Mouse (Mus musculus) hindbrain, embryonic 12.5 days (tissue): ENCODE measurements around the gene Rilpl1. TPM values are rescaled to one million over a fixed set of nuclear protein-coding genes. Genes with fewer than 3 reads are reported as not detected.
"Not testable (repeated sequence)": the region's sequence is repeated elsewhere in the genome, so short reads cannot be mapped to it uniquely, and the experiment has no call there.

ENCODE experiments used
- ATAC-seq: fragments of 200-750 bp; cut with Nextera tagmentation; 2 replicates; pipeline ENCODE4 v1.8.0; 2017; ENCODE audit warnings: moderate TSS enrichment; ENCODE audit not compliant: low FRiP score
- H3K27ac ChIP-seq: fragments of 300-500 bp; sonication (generic); 2 replicates; pipeline ENCODE4 v1.5.1; 2016; ENCODE audit warnings: mild to moderate bottlenecking
- H3K27me3 ChIP-seq: fragments of 300-500 bp; sonication (generic); 2 replicates; pipeline ENCODE4 v1.6.1; 2016; ENCODE audit warnings: mild to moderate bottlenecking
- H3K36me3 ChIP-seq: fragments of 300-500 bp; sonication (generic); 2 replicates; pipeline ENCODE4 v1.6.1; 2016; ENCODE audit warnings: mild to moderate bottlenecking
- H3K4me1 ChIP-seq: fragments of 300-500 bp; sonication (generic); 2 replicates; pipeline ENCODE4 v1.6.1; 2016
- H3K4me2 ChIP-seq: fragments of 300-500 bp; sonication (generic); replicated peaks from 2 replicates; pipeline ENCODE4 v1.6.1; 2016; ENCODE audit warnings: mild to moderate bottlenecking
- H3K4me3 ChIP-seq: fragments of 300-500 bp; sonication (generic); 2 replicates; pipeline ENCODE4 v1.5.1; 2016; ENCODE audit warnings: mild to moderate bottlenecking
- H3K9ac ChIP-seq: fragments of 300-500 bp; sonication (generic); 2 replicates; pipeline ENCODE4 v1.6.1; 2016; ENCODE audit warnings: mild to moderate bottlenecking, moderate library complexity
- H3K9me3 ChIP-seq: fragments of 300-500 bp; sonication (generic); replicated peaks from 2 replicates; pipeline ENCODE4 v1.6.1; 2016; ENCODE audit warnings: mild to moderate bottlenecking
- WGBS: fragments of 180-500 bp; shearing (Covaris S2); methylation state at CpG from one replicate; pipeline ENCODE4 v1.1.7; 2016; 5-methylcytosine and 5-hydroxymethylcytosine counted together
- polyA plus RNA-seq: library from polyadenylated mRNA; unstranded; fragments of >200 nt; fragmentation: Nextera tagmentation; extraction: Ambion mirVana; gene quantifications from 2 replicates; pipeline ENCODE4 v1.2.1, GENCODE M21; 2016

Rilpl1 gene
- polyA plus RNA-seq, 1 experiment from 2014 or later = 20.9 TPM

DNA sequence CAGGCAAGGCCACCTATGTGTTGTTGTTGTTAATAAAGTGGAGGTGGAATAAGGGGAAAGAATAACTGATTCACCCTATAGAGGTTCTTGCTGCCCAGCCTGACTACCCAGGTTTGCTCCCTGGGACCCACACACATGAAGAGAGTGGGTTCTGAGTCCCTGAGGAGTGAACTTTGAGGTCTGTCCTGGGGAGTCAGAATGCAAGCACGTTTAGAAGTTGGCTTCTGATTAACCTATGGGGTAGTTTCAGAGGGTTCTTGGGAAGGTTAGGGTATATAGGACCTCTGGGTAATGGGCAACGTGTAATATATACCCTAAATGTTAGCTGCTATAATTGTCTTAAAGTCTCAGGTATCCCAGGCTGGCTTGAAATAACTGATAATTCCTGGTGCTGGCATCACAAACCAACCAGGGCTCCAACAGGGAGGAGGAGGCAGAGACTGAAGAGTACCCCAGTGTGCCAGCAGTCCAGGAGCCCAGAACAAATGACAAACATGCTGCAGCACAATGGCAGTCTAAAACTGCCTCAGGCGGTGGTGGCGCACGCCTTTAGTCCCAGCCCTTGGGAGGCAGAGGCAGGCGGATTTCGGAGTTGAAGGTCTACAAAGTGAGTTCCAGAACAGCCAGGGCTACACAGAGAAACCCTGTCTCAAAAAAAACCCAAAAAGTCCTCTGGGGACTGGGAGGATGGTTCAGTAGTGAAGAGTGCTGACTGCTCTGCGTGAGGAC lies 68.7 kb downstream of the Rilpl1 start:
- Histone ChIP-seq H3K27ac (no peak overlapping the region), H3K27me3 (no peaks in the 10 kb centered on the region), H3K4me2 (no peak overlapping the region), H3K9me3 (no peaks in the 10 kb centered on the region), H3K4me1 (no peaks in the 10 kb centered on the region), H3K9ac (no peak overlapping the region), H3K4me3 (no peak overlapping the region), H3K36me3 (peaks cover 69% of the 10 kb centered on the region)
- 89% methylated on average over 8 of the region's 8 CpGs for WGBS
- ATAC-seq = no peak

DNA sequence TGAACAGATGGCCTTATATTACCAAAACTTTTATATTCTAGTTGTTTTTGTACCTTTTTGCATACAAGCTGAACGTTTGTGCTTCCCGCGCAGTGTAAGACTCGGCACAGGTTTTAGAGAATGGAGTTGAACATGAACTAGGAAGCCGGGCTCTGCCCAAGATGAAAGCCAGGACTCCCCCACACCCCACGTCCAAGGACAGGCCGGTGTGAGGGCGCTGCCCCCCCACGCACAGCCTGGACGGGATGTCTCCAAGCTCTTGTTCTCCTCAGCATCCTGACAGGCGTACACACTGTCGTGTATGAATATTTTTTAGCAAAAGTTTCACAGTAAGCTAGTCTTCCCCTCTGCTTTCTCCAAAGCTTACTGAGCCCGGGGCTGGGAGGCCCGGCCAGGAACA lies 70.3 kb downstream of the Rilpl1 start:
- ATAC-seq, H3K9me3 ChIP-seq, H3K27me3 ChIP-seq, H3K9ac ChIP-seq, H3K4me3 ChIP-seq, H3K27ac ChIP-seq, H3K4me1 ChIP-seq, H3K4me2 ChIP-seq: not testable (repeated sequence)
- WGBS = 93% methylated on average over 14 of the region's 14 CpGs
- peaks cover 79% of the 10 kb centered on the region for H3K36me3 ChIP-seq

DNA sequence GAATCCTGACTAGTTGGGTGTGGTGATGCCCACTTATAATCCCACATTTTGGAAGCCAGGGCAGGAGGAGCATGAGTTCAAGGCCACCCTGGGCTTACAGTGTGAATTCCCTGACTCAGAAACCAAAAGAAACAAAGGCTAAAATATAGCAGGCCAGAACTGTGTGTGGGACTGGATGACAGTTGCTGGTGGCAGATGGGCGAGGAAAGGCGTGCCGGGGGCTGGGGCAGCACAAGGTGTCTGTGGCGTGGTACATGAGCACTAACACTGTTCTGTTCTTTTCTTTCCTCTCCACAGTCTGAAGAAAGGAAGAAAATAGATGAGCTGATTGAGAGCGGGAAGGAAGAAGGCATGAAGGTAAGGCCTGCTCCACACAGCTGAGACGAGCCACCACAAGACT lies 74.4 kb downstream of the Rilpl1 start:
- Histone ChIP-seq H3K9me3 (no peaks in the 10 kb centered on the region), H3K4me2 (no peak overlapping the region), H3K27ac (no peak overlapping the region), H3K4me3 (no peak overlapping the region), H3K4me1 (no peaks in the 10 kb centered on the region), H3K27me3 (no peaks in the 10 kb centered on the region), H3K9ac (no peak overlapping the region), H3K36me3 (peaks cover 92% of the 10 kb centered on the region)
- 97% methylated on average over 6 of the region's 6 CpGs for WGBS
- no peak for ATAC-seq

DNA sequence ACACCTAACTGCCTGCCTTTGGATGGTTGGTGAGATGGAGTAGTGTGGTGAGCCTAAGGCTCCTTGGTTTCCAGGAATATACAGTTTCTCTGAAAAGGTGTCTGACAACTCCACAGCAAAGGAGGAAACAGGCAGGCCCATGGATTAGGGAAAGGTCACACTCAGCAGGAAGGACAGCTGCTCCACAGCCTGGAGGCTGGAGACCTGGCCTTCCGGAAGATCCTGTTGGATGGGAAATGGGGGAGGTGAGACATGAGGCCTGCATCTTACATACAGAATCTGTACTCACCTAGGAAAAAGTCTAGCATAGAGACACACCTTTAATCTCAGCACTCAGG lies 77.1 kb downstream of the Rilpl1 start:
- Histone ChIP-seq H3K9ac (no peak overlapping the region), H3K9me3 (no peaks in the 10 kb centered on the region), H3K27ac (0 out of 2 replicates have a peak overlapping the region, but pooled peaks have one; percentile 35), H3K4me3 (no peak overlapping the region), H3K4me2 (no peak overlapping the region), H3K4me1 (0 out of 2 replicates have a peak, but pooled peaks cover under 1% of the 10 kb centered on the region), H3K36me3 (peaks cover 92% of the 10 kb centered on the region), H3K27me3 (no peaks in the 10 kb centered on the region)
- 75% methylated on average over 1 of the region's 1 CpGs for WGBS
- no peak for ATAC-seq

DNA sequence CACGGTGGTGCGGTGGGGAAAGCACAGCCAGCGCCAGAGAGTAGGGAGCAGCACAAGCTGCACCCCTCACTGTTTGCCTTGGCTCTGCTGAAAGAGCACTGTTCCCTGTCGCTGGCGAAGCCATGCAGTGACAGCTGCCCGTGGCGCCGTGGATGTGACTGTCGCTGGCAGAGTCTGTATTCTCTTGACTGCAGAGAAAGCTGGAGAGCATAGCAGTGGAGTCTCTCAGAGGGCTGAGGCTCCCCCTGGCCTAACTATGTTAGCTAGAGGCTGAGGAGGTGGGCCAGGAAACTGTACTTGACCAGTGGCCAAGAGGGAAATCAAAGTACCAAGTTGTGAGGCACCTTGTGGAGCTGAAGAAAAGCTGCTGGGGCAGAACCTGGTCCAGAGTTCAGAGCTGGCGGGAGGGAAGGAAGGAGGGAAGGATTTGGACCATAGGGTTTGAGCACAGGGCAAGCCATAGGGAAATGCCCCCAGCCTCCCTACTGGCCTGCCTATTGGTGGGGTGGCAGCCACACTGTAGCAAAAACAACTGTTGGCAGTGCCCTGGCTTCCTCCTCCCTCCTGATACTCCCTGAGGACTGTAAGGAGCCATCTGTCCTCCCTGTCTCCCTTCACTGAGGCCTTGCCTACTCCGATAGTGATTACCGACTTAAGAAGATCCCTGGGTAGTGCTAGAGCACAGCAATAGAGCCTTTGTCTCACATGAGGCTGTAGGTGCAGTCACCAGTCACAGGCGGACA lies 77.7 kb downstream of the Rilpl1 start:
- H3K36me3 ChIP-seq = peaks cover 92% of the 10 kb centered on the region
- H3K9ac ChIP-seq = no peak overlapping the region
- peaks cover 4% of the 10 kb centered on the region; the same call in 1 of the 2 replicates for H3K4me1 ChIP-seq
- H3K4me3 ChIP-seq = no peak overlapping the region
- 88% methylated on average over 13 of the region's 13 CpGs for WGBS
- ATAC-seq = no peak
- no peaks in the 10 kb centered on the region for H3K27me3 ChIP-seq
- peak overlapping the region; percentile 35; the same call in 1 of the 2 replicates for H3K27ac ChIP-seq
- no peaks in the 10 kb centered on the region for H3K9me3 ChIP-seq
- H3K4me2 ChIP-seq = no peak overlapping the region

DNA sequence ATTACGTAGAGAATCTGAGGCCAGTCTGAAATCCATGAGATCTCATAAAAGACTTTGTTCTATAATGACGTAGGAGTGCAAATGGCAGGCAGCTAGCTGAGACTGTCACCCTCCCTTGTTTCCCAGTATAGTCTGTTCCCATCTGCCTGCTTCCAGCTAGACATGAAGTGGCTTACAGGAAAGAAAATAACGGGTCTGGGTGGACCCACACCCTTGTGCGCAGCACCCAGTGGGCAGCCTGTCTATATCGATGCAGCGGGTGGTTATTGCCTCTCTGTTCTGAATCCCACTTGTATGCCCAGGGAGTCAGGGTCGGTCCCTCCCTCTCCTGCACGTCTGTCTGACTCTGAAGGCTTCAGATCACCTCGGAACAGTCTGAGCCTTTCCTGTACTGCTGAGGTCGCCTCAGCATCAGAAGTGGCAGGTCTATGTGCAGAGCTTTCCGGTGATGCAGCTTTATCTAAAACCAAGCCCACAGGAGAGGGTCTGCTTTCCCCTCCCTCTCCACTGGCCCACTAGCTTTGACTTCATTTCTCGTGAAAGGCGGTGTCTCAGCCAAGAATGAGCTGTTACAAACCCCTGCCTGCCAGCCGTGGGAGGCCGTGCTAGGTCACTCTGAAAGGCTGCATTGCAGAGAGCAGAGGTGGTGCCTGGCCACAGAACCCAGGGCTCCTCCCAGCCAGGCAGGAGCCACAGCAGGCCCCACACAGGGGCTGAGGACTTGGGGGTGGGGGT lies 78.5 kb downstream of the Rilpl1 start:
- Histone ChIP-seq H3K36me3 (peaks cover 90% of the 10 kb centered on the region), H3K27me3 (no peaks in the 10 kb centered on the region), H3K27ac (no peak overlapping the region), H3K4me2 (no peak overlapping the region), H3K4me3 (no peak overlapping the region), H3K4me1 (peaks cover 4% of the 10 kb centered on the region), H3K9me3 (no peaks in the 10 kb centered on the region), H3K9ac (no peak overlapping the region)
- WGBS = 83% methylated on average over 15 of the region's 15 CpGs
- ATAC-seq = no peak

DNA sequence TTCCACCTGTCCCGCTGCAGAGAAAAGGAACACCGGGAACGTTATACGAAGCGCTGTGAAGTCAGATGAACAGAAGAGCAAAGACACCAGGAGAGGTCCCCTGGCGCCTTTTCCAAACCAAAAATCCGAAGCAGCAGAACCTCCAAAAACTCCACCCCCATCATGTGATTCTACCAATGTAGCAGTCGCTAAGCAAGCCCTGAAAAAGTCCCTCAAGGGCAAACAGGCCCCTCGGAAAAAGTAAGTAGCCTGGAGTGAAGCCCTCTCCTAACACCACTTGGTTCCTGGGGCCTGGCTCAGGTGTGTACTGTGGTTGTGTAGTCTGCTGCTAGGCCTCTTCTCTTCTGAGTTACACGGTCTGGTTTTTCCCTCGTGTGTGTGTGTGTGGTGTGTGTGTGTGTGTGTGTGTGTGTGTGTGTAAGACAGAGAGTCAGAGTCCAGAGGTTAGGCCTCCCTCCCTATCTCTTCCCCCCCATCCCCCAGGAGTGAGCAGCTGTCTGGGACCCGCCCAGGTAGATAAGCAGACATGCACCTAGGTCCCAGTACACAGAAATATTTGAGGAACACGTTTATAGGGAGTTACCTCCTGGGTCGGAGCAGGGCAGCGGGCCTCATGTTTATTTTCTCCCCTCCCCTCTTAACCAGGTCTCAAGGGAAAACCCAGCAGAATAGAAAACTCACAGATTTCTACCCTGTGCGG lies 80.4 kb downstream of the Rilpl1 start:
- Histone ChIP-seq H3K9me3 (no peaks in the 10 kb centered on the region), H3K27ac (no peak overlapping the region), H3K36me3 (peaks cover 77% of the 10 kb centered on the region), H3K4me1 (peaks cover 19% of the 10 kb centered on the region), H3K4me3 (no peak overlapping the region), H3K9ac (no peak overlapping the region), H3K27me3 (no peaks in the 10 kb centered on the region), H3K4me2 (no peak overlapping the region)
- no peak for ATAC-seq
- 90% methylated on average over 15 of the region's 16 CpGs for WGBS

DNA sequence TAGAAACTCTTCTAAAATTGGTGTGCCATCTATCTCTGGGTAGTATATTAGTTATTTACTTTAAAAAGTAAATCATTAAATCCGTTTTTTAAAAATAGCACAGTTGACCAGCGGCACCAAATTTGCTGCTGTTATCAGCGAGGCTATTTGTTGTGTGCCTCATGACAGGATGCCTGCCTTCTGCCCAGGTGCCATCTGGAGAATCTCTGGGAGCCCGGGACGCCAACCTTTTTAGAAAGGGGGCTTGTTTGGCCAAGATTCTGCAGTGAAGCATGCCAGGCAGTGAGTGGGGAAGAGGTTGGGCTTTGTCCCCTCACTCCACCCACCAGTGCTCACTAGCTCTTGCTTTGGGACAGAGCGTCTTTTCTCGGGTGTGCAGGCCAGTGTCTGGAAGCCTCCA lies 81.1 kb downstream of the Rilpl1 start:
- WGBS = 90% methylated on average over 7 of the region's 7 CpGs
- Histone ChIP-seq H3K9me3 (no peaks in the 10 kb centered on the region), H3K4me3 (no peak overlapping the region), H3K27ac (no peak overlapping the region), H3K4me1 (peaks cover 19% of the 10 kb centered on the region), H3K36me3 (peaks cover 71% of the 10 kb centered on the region), H3K4me2 (no peak overlapping the region), H3K27me3 (no peaks in the 10 kb centered on the region), H3K9ac (no peak overlapping the region)
- ATAC-seq = no peak

DNA sequence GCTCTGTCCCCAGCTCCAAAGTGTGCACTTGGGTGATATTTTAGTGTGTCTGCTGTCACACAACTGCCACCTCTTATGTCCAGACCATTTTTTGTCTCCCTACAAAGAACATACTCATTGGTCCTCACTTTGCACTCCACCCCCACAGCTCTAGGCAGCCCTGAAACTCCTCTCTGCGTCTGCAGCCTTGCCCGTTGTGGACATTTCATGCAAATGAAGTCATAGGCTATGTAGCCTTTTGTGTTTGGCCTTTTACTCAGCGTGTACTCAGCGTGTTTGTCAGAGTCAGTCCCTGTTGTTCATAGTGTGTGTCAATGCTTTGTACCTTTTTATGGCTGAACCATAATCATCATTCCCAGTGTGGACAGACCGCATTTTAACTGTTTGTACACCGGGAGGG lies 81.7 kb downstream of the Rilpl1 start:
- no peak overlapping the region for H3K4me3 ChIP-seq
- H3K36me3 ChIP-seq = peaks cover 67% of the 10 kb centered on the region
- no peak overlapping the region for H3K9ac ChIP-seq
- no peak for ATAC-seq
- peaks cover 25% of the 10 kb centered on the region for H3K4me1 ChIP-seq
- no peak overlapping the region for H3K27ac ChIP-seq
- WGBS = 76% methylated on average over 6 of the region's 6 CpGs
- no peaks in the 10 kb centered on the region for H3K9me3 ChIP-seq
- H3K4me2 ChIP-seq = no peak overlapping the region
- no peaks in the 10 kb centered on the region for H3K27me3 ChIP-seq

DNA sequence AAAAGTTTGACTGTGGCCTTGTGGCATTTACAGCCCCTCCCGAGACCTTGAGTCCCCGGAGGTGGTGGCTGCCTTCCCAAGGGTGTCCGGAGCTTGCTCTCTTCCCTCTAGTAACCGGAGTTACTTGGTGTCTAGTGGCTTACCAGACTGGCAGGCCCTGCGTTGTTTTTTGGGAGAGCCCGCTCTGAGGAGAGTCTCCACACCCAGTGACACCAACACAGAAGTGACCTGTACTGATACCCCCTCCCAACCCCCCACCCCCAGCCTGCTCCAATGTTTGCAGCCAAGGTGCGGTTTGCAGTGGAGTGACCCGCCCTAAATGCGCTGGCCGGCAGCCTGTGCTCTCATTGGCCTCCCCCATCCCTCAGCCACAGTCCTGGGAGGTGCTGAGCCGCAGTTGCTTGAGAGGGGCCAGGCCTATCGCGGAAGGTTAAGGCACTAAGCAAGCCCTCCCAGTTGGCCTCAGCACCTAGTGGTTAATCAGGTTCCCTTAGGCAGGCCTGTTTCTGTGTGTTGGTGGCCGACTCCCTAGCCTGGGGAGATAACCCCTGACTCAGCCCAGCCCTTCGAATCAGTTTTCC lies 84.8 kb downstream of the Rilpl1 start:
- Histone ChIP-seq H3K4me1 (peaks cover 26% of the 10 kb centered on the region), H3K4me3 (peak overlapping the region; percentile 97), H3K9me3 (no peaks in the 10 kb centered on the region), H3K4me2 (peak overlapping the region; percentile 91), H3K27ac (no peak overlapping the region), H3K27me3 (no peaks in the 10 kb centered on the region), H3K36me3 (peaks cover 39% of the 10 kb centered on the region), H3K9ac (peak overlapping the region; percentile 98)
- 3% methylated on average over 15 of the region's 15 CpGs for WGBS
- 0 out of 2 replicates have a peak, but pooled peaks have one; percentile 5 for ATAC-seq

DNA sequence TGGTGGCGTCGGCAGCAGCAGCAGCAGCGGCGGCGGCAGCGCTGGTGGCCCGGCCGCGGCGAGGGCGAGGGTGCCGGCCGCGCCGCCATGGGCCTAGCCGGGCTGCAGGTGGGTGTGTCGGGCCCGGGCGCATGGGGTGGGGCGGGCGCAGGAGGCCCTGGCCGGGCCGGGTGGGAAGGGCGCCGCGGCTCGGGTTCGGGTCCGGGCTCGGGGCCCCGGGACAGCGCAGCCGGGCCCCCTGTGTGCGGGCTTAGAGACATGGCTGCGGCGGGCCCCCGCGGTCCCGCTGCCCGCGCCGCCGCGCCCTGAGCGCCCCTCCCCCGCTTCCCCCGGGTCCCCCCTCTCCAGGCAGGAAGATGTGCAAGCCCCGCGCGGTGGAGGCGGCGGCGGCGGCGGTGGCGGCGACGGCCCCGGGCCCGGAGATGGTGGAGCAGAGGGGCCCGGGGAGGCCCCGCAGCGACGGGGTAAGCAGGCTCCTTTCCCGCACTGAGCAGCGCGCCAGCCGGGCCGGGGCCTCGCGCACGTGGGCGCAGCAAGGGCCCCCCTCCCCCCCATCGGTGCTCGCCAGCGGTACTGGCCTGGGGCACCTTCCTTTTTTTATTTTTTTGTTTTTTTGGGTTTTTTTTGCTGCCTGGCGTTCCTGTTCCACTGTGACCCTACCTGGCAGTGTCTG lies 85.4 kb downstream of the Rilpl1 start:
- peak; percentile 62 for ATAC-seq
- Histone ChIP-seq H3K4me3 (peak overlapping the region; percentile 97), H3K27me3 (no peaks in the 10 kb centered on the region), H3K27ac (peak overlapping the region; percentile 79), H3K9me3 (no peaks in the 10 kb centered on the region), H3K36me3 (peaks cover 33% of the 10 kb centered on the region), H3K9ac (peak overlapping the region; percentile 98), H3K4me1 (peaks cover 29% of the 10 kb centered on the region), H3K4me2 (peak overlapping the region; percentile 91)
- under 1% methylated on average over 63 of the region's 77 CpGs for WGBS
